8 mouse cellular contexts compared by ENCODE assay signal in the genomic region with DNA sequence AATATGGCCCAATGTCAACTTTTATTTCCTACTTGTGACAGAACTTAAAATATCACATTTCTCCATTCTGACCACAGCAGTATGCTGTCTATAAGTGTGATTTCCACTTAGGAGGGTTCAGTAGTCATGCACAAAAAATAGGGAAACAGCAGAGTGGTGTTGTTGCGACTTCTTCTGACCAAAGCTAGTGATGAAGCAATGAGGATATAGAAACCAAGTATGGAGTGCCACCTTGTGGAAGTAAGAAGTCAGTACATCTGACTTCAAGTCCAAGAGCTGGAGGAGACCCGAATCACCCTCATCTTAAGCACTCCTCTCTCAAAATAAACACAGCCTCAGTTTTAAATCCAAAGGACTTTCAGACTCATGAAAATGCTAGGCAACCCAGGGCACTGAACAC.
A peak's percentile ranks its signal among the peaks of the same experiment; 100 is the strongest.
DNase-seq lines count a peak whose midpoint lies in the region; ATAC-seq and TF ChIP-seq lines count a peak whose summit lies in the region.

No protein-coding gene starts in this region.

- no peak overlapping the region for H3K4me2 ChIP-seq in intestine, embryonic 14.5 days (ENCODE audit: low read length)
- H3K4me2 ChIP-seq in intestine, embryonic 15.5 days (replicated peaks): no peak overlapping the region
- H3K4me2 ChIP-seq in liver, postnatal 0 days (ENCODE audit: low read depth, low read length): no peak overlapping the region

- no peak for DNase-seq in intestine, embryonic 14.5 days (ENCODE audit: low spot score)
- DNase-seq in CD4-positive helper T cell, adult 2 months (ENCODE audit: low read depth, low spot score): peak; percentile 3
- DNase-seq in cerebellum, postnatal 14 days: peak; percentile 6 to 22
- DNase-seq in liver, postnatal 0 days: no peak
- no peak for DNase-seq in spleen, postnatal 10 days (ENCODE audit: low spot score in 2 of 2)
- DNase-seq in right cerebral cortex, postnatal 25 days: no peak

- TF ChIP-seq EP300 in liver, postnatal 0 days (IDR thresholded peaks at IDR 0.05; ENCODE audit: low read depth): no peak

- WGBS in intestine, embryonic 14.5 days: 20% methylated on average over 2 of the region's 2 CpGs
- WGBS in intestine, embryonic 15.5 days: 23% methylated on average over 2 of the region's 2 CpGs
- 11% methylated on average over 2 of the region's 2 CpGs for WGBS in liver, postnatal 0 days (ENCODE audit: insufficient replicate concordance)

- H3K9me3 ChIP-seq in intestine, embryonic 14.5 days (ENCODE audit: control insufficient read depth, low read length): no peaks in the 10 kb centered on the region
- no peaks in the 10 kb centered on the region for H3K9me3 ChIP-seq in intestine, embryonic 15.5 days
- no peaks in the 10 kb centered on the region for H3K9me3 ChIP-seq in liver, postnatal 0 days (ENCODE audit: low read length)

- TF ChIP-seq CTCF in liver, postnatal 0 days (IDR thresholded peaks at IDR 0.05; ENCODE audit: low read depth): peak; percentile 56

- H3K36me3 ChIP-seq in intestine, embryonic 14.5 days (ENCODE audit: control insufficient read depth, insufficient read depth, low read length): no peaks in the 10 kb centered on the region
- no peaks in the 10 kb centered on the region for H3K36me3 ChIP-seq in intestine, embryonic 15.5 days
- H3K36me3 ChIP-seq in liver, postnatal 0 days (replicated peaks; ENCODE audit: insufficient read depth, low read length): no peaks in the 10 kb centered on the region

- no peaks in the 10 kb centered on the region for H3K27me3 ChIP-seq in intestine, embryonic 14.5 days (replicated peaks; ENCODE audit: control insufficient read depth, insufficient read depth, low read length)
- H3K27me3 ChIP-seq in intestine, embryonic 15.5 days (replicated peaks): no peaks in the 10 kb centered on the region
- no peaks in the 10 kb centered on the region for H3K27me3 ChIP-seq in liver, postnatal 0 days (ENCODE audit: insufficient read depth, low read length)

- peak; percentile 43; the same call in 1 of the 2 replicates for ATAC-seq in intestine, embryonic 14.5 days (replicated peaks; ENCODE audit: low FRiP score, low TSS enrichment, low read depth)
- ATAC-seq in intestine, embryonic 15.5 days: no peak
- ATAC-seq in liver, postnatal 0 days: no peak; the same call in 1 of the 2 replicates
- no peak for ATAC-seq in erythroid progenitor cell, adult 5-6 weeks (replicated peaks; ENCODE audit: low FRiP score, poor library complexity, severe bottlenecking)

- no peak overlapping the region for H3K27ac ChIP-seq in intestine, embryonic 14.5 days (ENCODE audit: low read depth)
- no peak overlapping the region for H3K27ac ChIP-seq in intestine, embryonic 15.5 days
- H3K27ac ChIP-seq in liver, postnatal 0 days (ENCODE audit: low read depth): no peak overlapping the region

- H3K9ac ChIP-seq in intestine, embryonic 14.5 days (ENCODE audit: low read length): no peak overlapping the region
- H3K9ac ChIP-seq in intestine, embryonic 15.5 days: no peak overlapping the region
- H3K9ac ChIP-seq in liver, postnatal 0 days (replicated peaks): no peak overlapping the region

- no peak overlapping the region for H3K4me3 ChIP-seq in intestine, embryonic 14.5 days (ENCODE audit: low read depth, low read length)
- no peak overlapping the region for H3K4me3 ChIP-seq in intestine, embryonic 15.5 days (replicated peaks)
- no peak overlapping the region for H3K4me3 ChIP-seq in liver, postnatal 0 days (ENCODE audit: low read depth, low read length)

- H3K4me1 ChIP-seq in intestine, embryonic 14.5 days (replicated peaks; ENCODE audit: control insufficient read depth, insufficient read depth, low read length): no peaks in the 10 kb centered on the region
- H3K4me1 ChIP-seq in intestine, embryonic 15.5 days (replicated peaks): no peaks in the 10 kb centered on the region
- no peaks in the 10 kb centered on the region for H3K4me1 ChIP-seq in liver, postnatal 0 days (ENCODE audit: insufficient read depth)

Comparison
In these comparisons a context has a peak if more than half of its experiments do, and no peak if none do; other contexts are left out.
1. DNase-seq: peak in CD4-positive helper T cell, adult 2 months (single experiment) and cerebellum, postnatal 14 days (2 of 2); none in intestine, embryonic 14.5 days (single experiment), liver, postnatal 0 days (single experiment), spleen, postnatal 10 days (0 of 2) and right cerebral cortex, postnatal 25 days (single experiment).